Mouse (Mus musculus) hindbrain, embryonic 16.5 days (tissue): ENCODE data around the gene Nfam1. TPM values are rescaled to one million over a fixed set of nuclear protein-coding genes. Genes with fewer than 3 reads are reported as not detected.

Experiments
- ATAC-seq: fragments of 200-750 bp; cut with Nextera tagmentation; 2 replicates; pipeline ENCODE4 v1.8.0; 2017; ENCODE audit warnings: moderate TSS enrichment, moderate library complexity
- H3K27ac ChIP-seq: fragments of 300-500 bp; sonication (generic); 2 replicates; pipeline ENCODE4 v1.5.1; 2014; ENCODE audit warnings: low read depth, mild to moderate bottlenecking, control low read depth, low read length, moderate library complexity
- H3K27me3 ChIP-seq: fragments of 300-500 bp; sonication (generic); replicated peaks from 2 replicates; pipeline ENCODE4 v1.6.1; 2014; ENCODE audit warnings: low read length; ENCODE audit not compliant: control insufficient read depth, insufficient read depth
- H3K36me3 ChIP-seq: fragments of 300-500 bp; sonication (generic); 2 replicates; pipeline ENCODE4 v1.6.1; 2014; ENCODE audit warnings: mild to moderate bottlenecking, low read length, moderate library complexity, mixed read lengths; ENCODE audit not compliant: control insufficient read depth, insufficient read depth
- H3K4me1 ChIP-seq: fragments of 300-500 bp; sonication (generic); 2 replicates; pipeline ENCODE4 v1.6.1; 2014; ENCODE audit warnings: low read depth, low read length; ENCODE audit not compliant: control insufficient read depth, insufficient read depth
- H3K4me2 ChIP-seq: fragments of 300-500 bp; sonication (generic); 2 replicates; pipeline ENCODE4 v1.6.1; 2014; ENCODE audit warnings: mild to moderate bottlenecking, low read length, control low read depth, moderate library complexity
- H3K4me3 ChIP-seq: fragments of 300-500 bp; sonication (generic); 2 replicates; pipeline ENCODE4 v1.5.1; 2014; ENCODE audit warnings: mild to moderate bottlenecking, low read length, control low read depth, moderate library complexity
- H3K9ac ChIP-seq: fragments of 300-500 bp; sonication (generic); 2 replicates; pipeline ENCODE4 v1.6.1; 2014; ENCODE audit warnings: low read depth, mild to moderate bottlenecking, control low read depth, low read length, moderate library complexity
- H3K9me3 ChIP-seq: fragments of 300-500 bp; sonication (generic); 2 replicates; pipeline ENCODE4 v1.6.1; 2014; ENCODE audit warnings: mild to moderate bottlenecking, low read length, moderate library complexity; ENCODE audit not compliant: control insufficient read depth
- WGBS: fragments of 180-500 bp; shearing (Covaris S2); extraction: QIAGEN DNeasy Blood & Tissue Kit; methylation state at CpG from one replicate; pipeline ENCODE4 v1.1.7; 2014; 5-methylcytosine and 5-hydroxymethylcytosine counted together
- polyA plus RNA-seq: library from polyadenylated mRNA; unstranded; fragments of >200 nt; fragmentation: Nextera tagmentation; extraction: Ambion mirVana; gene quantifications from 2 replicates; pipeline ENCODE4 v1.2.1, GENCODE M21; 2015

Nfam1 gene
- polyA plus RNA-seq, 1 experiment from 2014 or later, result 2.2 TPM

DNA sequence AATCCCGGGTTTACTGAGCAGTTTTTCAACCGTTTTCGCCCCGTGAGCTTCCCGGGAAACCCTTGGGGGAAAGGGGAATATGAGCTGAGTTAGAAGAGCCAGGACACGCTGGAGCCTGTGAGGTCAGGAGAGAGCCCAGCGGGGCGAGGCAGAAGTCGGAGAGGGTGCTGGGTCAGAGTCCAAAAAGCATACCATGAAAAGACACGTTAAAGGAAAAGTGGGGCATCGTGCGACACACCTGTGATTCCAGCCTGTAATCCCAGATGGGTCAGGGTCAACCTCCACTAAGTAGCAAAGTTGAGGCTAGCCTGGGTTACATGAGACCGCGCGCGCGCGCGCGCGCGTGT is 10.2 kb upstream of the Nfam1 start:
- 68% methylated on average over 22 of the region's 22 CpGs for WGBS
- Histone ChIP-seq H3K4me3 (no peak overlapping the region), H3K9ac (peak overlapping the region; percentile 42; the same call in 1 of the 2 replicates), H3K36me3 (no peaks in the 10 kb centered on the region), H3K4me1 (peaks cover 12% of the 10 kb centered on the region), H3K9me3 (no peaks in the 10 kb centered on the region; the same call in 1 of the 2 replicates), H3K27me3 (no peaks in the 10 kb centered on the region), H3K4me2 (peak overlapping the region; percentile 50), H3K27ac (no peak overlapping the region; the same call in 1 of the 2 replicates)
- ATAC-seq, result no peak

DNA sequence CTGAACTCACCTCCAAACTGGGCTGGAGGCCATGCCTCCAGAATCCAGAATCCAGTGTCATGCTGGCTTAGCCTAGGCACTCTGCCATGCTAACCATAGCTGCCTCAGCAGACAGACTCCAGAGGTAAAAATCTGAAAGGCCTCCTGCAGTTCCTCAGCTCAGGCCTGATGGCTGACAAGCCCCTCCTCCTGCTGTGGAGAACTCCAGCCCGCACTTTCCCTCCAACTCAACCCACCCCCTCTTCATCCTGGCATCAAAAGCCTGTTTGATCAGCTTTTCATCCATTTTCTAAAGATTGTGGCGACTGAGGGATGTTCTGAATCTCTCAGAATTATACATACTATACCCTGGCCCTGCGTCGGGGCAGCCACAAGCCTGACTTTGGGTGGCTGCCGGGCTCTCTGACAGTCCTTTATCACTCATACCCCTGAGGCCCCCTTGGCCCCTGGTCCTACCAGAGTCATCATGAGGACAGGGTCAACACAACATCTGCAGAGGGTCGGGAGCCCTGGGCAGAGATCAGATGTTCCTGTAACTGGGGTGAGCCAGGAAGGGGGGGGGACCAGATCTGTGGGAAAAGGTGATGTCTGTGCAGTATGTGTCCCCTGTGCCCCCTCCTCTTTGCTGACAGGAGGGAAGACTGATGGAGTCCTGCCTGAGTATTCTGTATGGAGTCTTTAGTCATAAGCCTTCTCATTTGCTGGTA is 9.7 kb upstream of the Nfam1 start:
- WGBS, result 11% methylated on average over 6 of the region's 6 CpGs

DNA sequence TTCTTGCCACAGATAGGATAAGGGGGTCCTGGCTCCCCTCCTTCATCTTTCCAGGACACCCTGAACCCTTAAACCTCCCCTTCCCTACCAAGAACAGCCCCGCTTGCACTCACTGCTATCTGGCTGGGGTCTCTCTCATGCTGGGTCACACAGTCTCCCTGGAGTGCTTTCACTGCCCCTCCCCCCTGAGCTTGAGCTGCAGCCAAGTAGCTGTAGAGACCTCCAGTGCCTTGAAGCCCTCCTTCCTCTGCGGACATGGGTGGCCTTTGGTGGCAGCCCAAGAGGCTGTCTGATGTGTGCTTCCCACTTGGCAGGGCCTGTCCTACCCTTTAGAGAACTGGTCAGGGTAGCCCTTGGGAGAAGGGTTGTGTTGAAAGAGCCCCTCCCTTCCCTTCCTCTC is 7.0 kb upstream of the Nfam1 start:
- WGBS, result 33% methylated on average over 2 of the region's 2 CpGs
- H3K4me2 ChIP-seq, result no peak overlapping the region
- H3K36me3 ChIP-seq, result no peaks in the 10 kb centered on the region
- no peak overlapping the region for H3K9ac ChIP-seq
- H3K27ac ChIP-seq, result no peak overlapping the region
- no peaks in the 10 kb centered on the region for H3K27me3 ChIP-seq
- peaks cover 25% of the 10 kb centered on the region for H3K4me1 ChIP-seq
- no peaks in the 10 kb centered on the region for H3K9me3 ChIP-seq
- H3K4me3 ChIP-seq, result no peak overlapping the region
- no peak for ATAC-seq

More for the DNA sequence above, 9.7 kb upstream of the Nfam1 start:
- Histone ChIP-seq H3K9me3 (no peaks in the 10 kb centered on the region; the same call in 1 of the 2 replicates), H3K4me3 (peak overlapping the region; percentile 9; the same call in 1 of the 2 replicates), H3K27ac (peak overlapping the region; percentile 62), H3K27me3 (no peaks in the 10 kb centered on the region), H3K36me3 (no peaks in the 10 kb centered on the region), H3K4me1 (peaks cover 15% of the 10 kb centered on the region), H3K9ac (peak overlapping the region; percentile 42; the same call in 1 of the 2 replicates), H3K4me2 (peak overlapping the region; percentile 50)
- peak; percentile 64 for ATAC-seq

DNA sequence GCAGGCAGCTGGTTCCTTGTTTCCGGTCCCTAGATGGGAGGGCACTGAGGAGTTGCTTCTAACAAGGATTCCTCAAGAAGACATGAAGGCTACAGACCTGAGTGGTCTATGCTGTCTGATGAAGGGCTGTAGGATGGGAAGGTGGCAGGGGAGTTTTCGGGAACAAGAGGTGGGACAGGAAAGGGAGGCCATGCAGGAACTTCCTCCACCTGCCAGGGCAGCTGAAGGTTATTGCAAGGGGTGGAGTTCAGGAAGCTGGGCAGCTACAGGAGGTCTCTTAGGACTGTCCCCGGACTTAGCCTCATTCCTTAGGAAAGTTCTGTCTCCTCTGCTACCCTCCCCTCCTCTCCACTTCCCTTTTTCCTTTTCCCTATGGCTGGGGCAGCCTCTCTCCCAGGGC is 5.7 kb upstream of the Nfam1 start:
- Histone ChIP-seq H3K9me3 (no peaks in the 10 kb centered on the region), H3K4me3 (no peak overlapping the region), H3K4me2 (no peak overlapping the region), H3K9ac (no peak overlapping the region), H3K36me3 (no peaks in the 10 kb centered on the region), H3K4me1 (peaks cover 39% of the 10 kb centered on the region), H3K27ac (no peak overlapping the region), H3K27me3 (no peaks in the 10 kb centered on the region)
- ATAC-seq, result no peak
- 67% methylated on average over 2 of the region's 3 CpGs for WGBS

DNA sequence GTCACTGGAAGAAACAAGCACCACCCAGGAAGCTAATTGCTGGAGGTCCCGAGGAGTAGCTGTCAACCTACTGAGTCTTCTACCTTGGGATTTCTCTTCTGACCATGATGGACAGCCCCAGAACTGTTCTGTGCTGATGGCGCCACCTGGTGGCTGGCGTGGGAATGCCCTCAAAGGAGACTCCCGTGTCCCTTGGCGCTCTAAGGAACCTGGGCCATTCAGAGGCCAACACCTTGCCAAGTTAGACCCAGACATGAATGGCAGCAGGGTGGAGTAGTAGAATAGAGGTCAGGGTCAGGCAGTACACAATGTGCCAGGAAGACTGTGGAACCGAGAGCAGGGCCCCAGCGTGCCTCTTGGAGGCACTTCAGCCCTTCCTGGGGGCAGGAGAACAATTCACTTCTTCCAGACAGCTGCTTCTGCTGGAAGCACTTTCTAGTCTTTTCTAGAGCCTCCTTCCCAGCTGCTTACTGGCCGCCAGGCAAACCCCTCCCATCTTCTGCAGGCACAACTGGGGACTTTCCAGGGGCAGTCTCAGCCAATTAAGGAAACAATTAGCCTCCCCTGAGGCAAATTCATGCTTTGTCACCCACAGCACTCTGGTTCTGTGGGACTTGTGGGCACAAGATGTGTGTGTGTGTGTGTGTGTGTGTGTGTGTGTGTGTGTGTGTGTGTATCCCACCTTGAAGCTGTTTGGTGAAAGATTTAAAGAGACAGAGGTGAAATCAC is 4.8 kb upstream of the Nfam1 start:
- Histone ChIP-seq H3K27ac (no peak overlapping the region), H3K9ac (no peak overlapping the region), H3K4me2 (no peak overlapping the region), H3K36me3 (no peaks in the 10 kb centered on the region), H3K4me3 (no peak overlapping the region), H3K9me3 (no peaks in the 10 kb centered on the region), H3K4me1 (peaks cover 39% of the 10 kb centered on the region), H3K27me3 (no peaks in the 10 kb centered on the region)
- ATAC-seq, result no peak
- WGBS, result 10% methylated on average over 8 of the region's 8 CpGs

DNA sequence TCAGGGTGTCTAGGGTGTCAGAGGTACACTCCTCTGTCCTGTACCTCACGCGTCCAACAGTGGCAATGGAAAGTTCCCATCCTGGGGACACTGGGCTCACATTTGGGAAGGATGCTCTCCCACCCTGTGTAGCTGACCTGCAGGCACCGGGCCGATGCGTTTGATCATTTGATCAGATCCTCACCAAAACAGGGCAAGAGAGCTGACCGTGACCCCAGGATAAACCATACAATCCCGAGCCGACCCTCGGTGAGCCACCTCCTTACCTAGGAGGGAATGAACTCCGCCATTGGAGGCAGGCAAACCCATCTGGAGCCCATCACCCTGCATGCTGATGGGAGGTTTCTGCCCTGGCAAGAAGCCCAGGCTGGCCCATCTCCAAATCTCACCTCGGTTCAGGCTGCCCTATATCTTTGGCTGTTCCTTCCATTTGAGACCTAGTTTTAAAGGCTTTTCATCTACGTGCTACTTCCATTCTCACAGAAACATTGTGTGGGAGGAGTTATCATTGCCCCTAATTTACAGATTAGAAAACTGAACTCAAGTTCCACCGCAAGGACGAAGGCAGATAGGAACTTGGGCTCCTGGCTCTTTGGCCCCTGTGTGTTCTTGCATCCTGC is 3.9 kb upstream of the Nfam1 start:
- H3K27ac ChIP-seq, result no peak overlapping the region
- H3K9ac ChIP-seq, result no peak overlapping the region
- 70% methylated on average over 14 of the region's 14 CpGs for WGBS
- no peak overlapping the region for H3K4me2 ChIP-seq
- no peak overlapping the region for H3K4me3 ChIP-seq
- no peaks in the 10 kb centered on the region for H3K27me3 ChIP-seq
- H3K9me3 ChIP-seq, result no peaks in the 10 kb centered on the region
- no peak for ATAC-seq
- H3K36me3 ChIP-seq, result no peaks in the 10 kb centered on the region
- H3K4me1 ChIP-seq, result peaks cover 37% of the 10 kb centered on the region

DNA sequence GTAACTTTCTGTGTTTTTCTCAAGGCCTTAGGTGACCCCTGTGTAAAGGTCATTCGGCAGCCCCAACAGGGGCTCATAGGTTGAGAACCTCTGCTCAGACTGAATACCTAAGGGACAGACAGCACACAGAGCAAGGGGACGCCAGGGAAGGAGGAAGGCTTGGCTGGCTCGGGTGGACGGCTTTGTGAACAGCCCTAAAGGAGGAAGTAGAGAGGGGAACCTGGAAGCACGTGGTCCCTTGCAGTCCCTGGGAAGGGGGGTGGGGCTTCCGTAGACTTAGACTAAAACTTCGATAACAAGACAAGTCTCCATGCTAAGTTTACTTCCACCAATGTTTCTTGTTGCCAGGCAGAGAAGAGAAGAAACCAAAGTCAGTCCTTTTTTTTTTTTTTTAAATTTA is 3.0 kb upstream of the Nfam1 start:
- Histone ChIP-seq H3K9ac (no peak overlapping the region), H3K36me3 (no peaks in the 10 kb centered on the region), H3K27me3 (no peaks in the 10 kb centered on the region), H3K27ac (no peak overlapping the region), H3K4me3 (no peak overlapping the region), H3K4me2 (no peak overlapping the region), H3K9me3 (no peaks in the 10 kb centered on the region), H3K4me1 (peaks cover 37% of the 10 kb centered on the region)
- 63% methylated on average over 7 of the region's 7 CpGs for WGBS
- ATAC-seq, result no peak

DNA sequence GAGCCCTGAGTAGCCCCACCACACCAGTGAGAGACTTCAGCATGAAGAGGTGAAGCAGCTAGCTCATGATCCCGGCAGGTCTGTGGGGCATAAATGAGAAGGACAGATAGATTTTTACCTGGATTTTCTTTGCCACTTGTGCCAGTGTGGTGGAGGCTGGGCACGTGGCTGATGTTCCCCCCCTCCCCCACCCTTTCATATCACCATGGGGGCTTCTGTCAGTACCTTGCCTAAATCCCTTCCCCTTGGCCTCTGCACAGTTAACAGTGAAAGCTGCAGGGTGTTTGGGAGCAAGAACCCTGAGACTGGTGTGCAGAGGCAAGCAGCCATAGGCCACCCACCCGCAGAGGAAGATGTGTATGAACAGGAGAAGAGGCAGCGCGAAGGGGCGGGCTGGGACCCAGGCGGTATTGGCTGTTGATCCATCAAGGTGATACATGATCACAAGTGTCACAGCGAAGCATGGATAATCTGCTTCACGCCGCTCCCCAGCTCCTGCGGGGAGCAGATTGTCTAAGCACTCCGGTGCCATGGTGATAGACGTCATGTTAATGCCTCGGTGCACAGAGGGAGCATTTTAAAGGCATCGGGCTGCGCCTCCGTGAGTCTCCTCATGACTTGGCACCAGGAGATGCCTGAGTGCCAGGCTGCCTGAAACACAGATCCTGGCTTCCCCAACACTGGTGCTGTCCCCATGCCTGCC is 1.3 kb upstream of the Nfam1 start:
- peak overlapping the region; percentile 45 for H3K4me2 ChIP-seq
- H3K27me3 ChIP-seq, result no peaks in the 10 kb centered on the region
- H3K4me1 ChIP-seq, result peaks cover 43% of the 10 kb centered on the region
- 3% methylated on average over 17 of the region's 17 CpGs for WGBS
- peak; percentile 76 for ATAC-seq
- H3K9ac ChIP-seq, result peak overlapping the region; percentile 43; the same call in 1 of the 2 replicates
- no peak overlapping the region for H3K27ac ChIP-seq
- no peaks in the 10 kb centered on the region for H3K36me3 ChIP-seq
- no peaks in the 10 kb centered on the region for H3K9me3 ChIP-seq
- H3K4me3 ChIP-seq, result peak overlapping the region; percentile 7
